Mouse (Mus musculus): ENCODE results near the gene Tenm4. TPM values are rescaled to one million over a fixed set of nuclear protein-coding genes. Genes with fewer than 3 reads are reported as not detected.

The Tenm4 gene
- total and polyA plus RNA-seq, 3 experiments: 0.03 to 0.26 (median 0.04) TPM

GRCm38 (mm10) chr7:96392600-96392999, 221.6 kb downstream of the Tenm4 start:
- TF ChIP-seq IRF4 (IDR thresholded peaks at IDR 0.05; ENCODE audit: low read depth, low read length): no peak
- TF ChIP-seq ZKSCAN1 (IDR thresholded peaks at IDR 0.05; ENCODE audit: borderline replicate concordance, low read depth, low read length): no peak
- no peak for TF ChIP-seq NRF1 (IDR thresholded peaks at IDR 0.05; ENCODE audit: low read depth, low read length)
- no peak for TF ChIP-seq ZC3H11A (IDR thresholded peaks at IDR 0.05; ENCODE audit: low read depth, low read length)
- no peak for TF ChIP-seq RAD21 (IDR thresholded peaks at IDR 0.05; ENCODE audit: low read depth, low read length)
- no peak for TF ChIP-seq POLR2A (IDR thresholded peaks at IDR 0.05; ENCODE audit: low read depth, low read length)
- TF ChIP-seq HCFC1 (IDR thresholded peaks at IDR 0.05; ENCODE audit: low read depth, low read length): no peak
- TF ChIP-seq UBTF (IDR thresholded peaks at IDR 0.05; ENCODE audit: low read depth, low read length): no peak
- TF ChIP-seq NELFE (IDR thresholded peaks at IDR 0.05; ENCODE audit: low read depth, low read length): no peak
- TF ChIP-seq SMC3 (IDR thresholded peaks at IDR 0.05; ENCODE audit: low read depth, low read length): no peak
- TF ChIP-seq USF1 (IDR thresholded peaks at IDR 0.05; ENCODE audit: low read depth, low read length): no peak
- no peak for TF ChIP-seq USF2 (conservative IDR thresholded peaks at IDR 0.05; ENCODE audit: low read depth, low read length)
- TF ChIP-seq EP300 (IDR thresholded peaks at IDR 0.05; ENCODE audit: low read length): no peak
- TF ChIP-seq POLR2AphosphoS2 (IDR thresholded peaks at IDR 0.05; ENCODE audit: low read depth, low read length): no peak
- TF ChIP-seq MYC (IDR thresholded peaks at IDR 0.05; ENCODE audit: low read depth, low read length): no peak
- TF ChIP-seq TBP (conservative IDR thresholded peaks at IDR 0.05; ENCODE audit: low read depth, low read length): no peak
- TF ChIP-seq MEF2A (IDR thresholded peaks at IDR 0.05; ENCODE audit: borderline replicate concordance, low read depth, low read length): no peak
- TF ChIP-seq MAZ (IDR thresholded peaks at IDR 0.05; ENCODE audit: low read depth, low read length): no peak
- dilution Hi-C loops (cut with MboI; ENCODE audit: extremely low pct_ligation_motif_present, extremely low pct_unique_long_range_greater_than_20kb, low sequenced_read_pairs) (no loop called here), in situ Hi-C loops (cut with MboI; ENCODE audit: low pct_ligation_motif_present, low pct_unique_long_range_greater_than_20kb, low sequenced_read_pairs) (no loop called here)
- H3K4me3 ChIP-seq (replicated peaks in 1 of 3; ENCODE audit: low read depth in 2 of 3, low read length in 2 of 3, poor library complexity in 1 of 3): no peak overlapping the region
- no peaks in the 10 kb centered on the region for H3K36me3 ChIP-seq (replicated peaks in 1 of 2; ENCODE audit: control insufficient read depth in 1 of 2, insufficient read depth in 1 of 2, low read length in 1 of 2)
- no peak for DNase-seq (ENCODE audit: extremely low read depth)
- H3K27ac ChIP-seq (ENCODE audit: insufficient read depth, low read depth): no peak overlapping the region
- H3K9ac ChIP-seq (ENCODE audit: insufficient read depth, low read depth): no peak overlapping the region
- no peaks in the 10 kb centered on the region for H3K27me3 ChIP-seq (replicated peaks)
- H3K9me3 ChIP-seq (replicated peaks; ENCODE audit: low read length): no peaks in the 10 kb centered on the region
- peaks cover 0 to 4% of the 10 kb centered on the region in 2 experiments; a peak in 1 of 4 replicates for H3K4me1 ChIP-seq (ENCODE audit: control insufficient read depth in 1 of 2, insufficient read depth in 2 of 2)
- no peak overlapping the region for H3K4me2 ChIP-seq (ENCODE audit: insufficient read depth, low read depth, poor library complexity, severe bottlenecking)
- H3K79me2 ChIP-seq (replicated peaks; ENCODE audit: control insufficient read depth, extremely low read depth, insufficient read depth, poor library complexity, severe bottlenecking): no peaks in the 10 kb centered on the region

- dilution Hi-C loops (cut with MboI; ENCODE audit: extremely low pct_ligation_motif_present, extremely low pct_unique_long_range_greater_than_20kb, low sequenced_read_pairs) (no loop called here), in situ Hi-C loops (cut with MboI; ENCODE audit: low pct_ligation_motif_present, low pct_unique_long_range_greater_than_20kb, low sequenced_read_pairs) (no loop called here)
- no peak overlapping the region for H3K9ac ChIP-seq (ENCODE audit: insufficient read depth, low read depth)
- peaks cover 0 to 10% of the 10 kb centered on the region in 2 experiments; a peak in 2 of 4 replicates for H3K4me1 ChIP-seq (ENCODE audit: control insufficient read depth in 1 of 2, insufficient read depth in 2 of 2)
- no peaks in the 10 kb centered on the region for H3K79me2 ChIP-seq (replicated peaks; ENCODE audit: control insufficient read depth, extremely low read depth, insufficient read depth, poor library complexity, severe bottlenecking)
- H3K27ac ChIP-seq (ENCODE audit: insufficient read depth, low read depth): no peak overlapping the region
- no peak overlapping the region for H3K4me2 ChIP-seq (ENCODE audit: insufficient read depth, low read depth, poor library complexity, severe bottlenecking)
- TF ChIP-seq RCOR1 (conservative IDR thresholded peaks at IDR 0.05; ENCODE audit: low read depth, low read length) (no peak), CHD2 (IDR thresholded peaks at IDR 0.05; ENCODE audit: low read length) (no peak), NRF1 (IDR thresholded peaks at IDR 0.05; ENCODE audit: low read depth, low read length) (no peak), ZKSCAN1 (IDR thresholded peaks at IDR 0.05; ENCODE audit: borderline replicate concordance, low read depth, low read length) (no peak), MAZ (IDR thresholded peaks at IDR 0.05; ENCODE audit: low read depth, low read length) (no peak), ELF1 (IDR thresholded peaks at IDR 0.05; ENCODE audit: low read depth, low read length) (no peak), BHLHE40 (IDR thresholded peaks at IDR 0.05; ENCODE audit: low read depth, low read length) (no peak), ETS1 (conservative IDR thresholded peaks at IDR 0.05; ENCODE audit: low read depth, low read length) (no peak), UBTF (IDR thresholded peaks at IDR 0.05; ENCODE audit: low read depth, low read length) (no peak), ZNF384 (IDR thresholded peaks at IDR 0.05; ENCODE audit: low read depth, low read length) (no peak)
- no peak for DNase-seq (ENCODE audit: extremely low read depth)
- H3K4me3 ChIP-seq (replicated peaks in 1 of 3; ENCODE audit: low read depth in 2 of 3, low read length in 2 of 3, poor library complexity in 1 of 3): no peak overlapping the region
- no peaks in the 10 kb centered on the region for H3K36me3 ChIP-seq (replicated peaks in 1 of 2; ENCODE audit: control insufficient read depth in 1 of 2, insufficient read depth in 1 of 2, low read length in 1 of 2)
- no peaks in the 10 kb centered on the region for H3K9me3 ChIP-seq (replicated peaks; ENCODE audit: low read length)
- no peaks in the 10 kb centered on the region for H3K27me3 ChIP-seq (replicated peaks)
These were observed 226.9 kb downstream of the Tenm4 start for GRCm38 (mm10) chr7:96397940-96398339.

Data from CH12.LX (cell line).